Mouse (Mus musculus) forebrain, postnatal 0 days (tissue): Measurements from ENCODE around the gene Itgb3bp. TPM values are rescaled to one million over a fixed set of nuclear protein-coding genes. Genes with fewer than 3 reads are reported as not detected.
A peak's percentile ranks its signal among the peaks of the same experiment; 100 is the strongest.

Experiments
- ATAC-seq: fragments of 200-750 bp; cut with Nextera tagmentation; 2 replicates; pipeline ENCODE4 v1.8.0; 2017; ENCODE audit warnings: mild to moderate bottlenecking, moderate library complexity
- DNase-seq: peaks from one replicate; pipeline ENCODE4 v3.0.0-alpha.2; 2015
- H3K27ac ChIP-seq: fragments of 300-500 bp; sonication (generic); 2 replicates; pipeline ENCODE4 v1.5.1; 2014; ENCODE audit warnings: low read depth, mild to moderate bottlenecking, antibody characterized with exemption, low read length, moderate library complexity, mixed read lengths
- H3K27me3 ChIP-seq: fragments of 300-500 bp; sonication (generic); 2 replicates; pipeline ENCODE4 v1.6.1; 2014; ENCODE audit warnings: mild to moderate bottlenecking, low read length, mixed read lengths; ENCODE audit not compliant: insufficient read depth
- H3K36me3 ChIP-seq: fragments of 300-500 bp; sonication (generic); 2 replicates; pipeline ENCODE4 v1.6.1; 2014; ENCODE audit warnings: mild to moderate bottlenecking, moderate library complexity; ENCODE audit not compliant: insufficient read depth
- H3K4me1 ChIP-seq: fragments of 300-500 bp; sonication (generic); 2 replicates; pipeline ENCODE4 v1.6.1; 2014; ENCODE audit warnings: antibody characterized with exemption; ENCODE audit not compliant: insufficient read depth
- H3K4me2 ChIP-seq: fragments of 300-500 bp; sonication (generic); 2 replicates; pipeline ENCODE4 v1.6.1; 2014; ENCODE audit warnings: low read depth, mild to moderate bottlenecking, moderate library complexity
- H3K4me3 ChIP-seq: fragments of 300-500 bp; sonication (generic); 2 replicates; pipeline ENCODE4 v1.5.1; 2014; ENCODE audit warnings: low read depth, low read length, mixed read lengths
- H3K9ac ChIP-seq: fragments of 300-500 bp; sonication (generic); 2 replicates; pipeline ENCODE4 v1.6.1; 2014; ENCODE audit warnings: mild to moderate bottlenecking
- H3K9me3 ChIP-seq: fragments of 300-500 bp; sonication (generic); 2 replicates; pipeline ENCODE4 v1.6.1; 2016; ENCODE audit warnings: low read length
- CTCF ChIP-seq: sonication (generic); IDR thresholded peaks from 2 replicates; pipeline ENCODE4 v1.5.1; 2016; ENCODE audit warnings: antibody characterized with exemption, control low read depth, low read depth
- WGBS: fragments of 180-500 bp; shearing (Covaris S2); extraction: QIAGEN DNeasy Blood & Tissue Kit; methylation state at CpG from one replicate; pipeline ENCODE4 v1.1.7; 2014; 5-methylcytosine and 5-hydroxymethylcytosine counted together
- polyA plus RNA-seq: library from polyadenylated mRNA; unstranded; fragments of >200 nt; fragmentation: Nextera tagmentation; extraction: Ambion mirVana; gene quantifications from 2 replicates; pipeline ENCODE4 v1.2.1, GENCODE M21; 2015
- total RNA-seq: library from RNA; depleted of rRNA; stranded (reverse); fragments of >200 nt; gene quantifications from 2 replicates; pipeline ENCODE4 v1.2.3, GENCODE M21; 2014; rRNA removed

Gene Itgb3bp
- total RNA-seq: 2.9 and 4.5 TPM in 2 replicates
- polyA plus RNA-seq: 10.7 and 11.3 TPM in 2 replicates

- Histone ChIP-seq H3K27ac (peak within 1 kb of the TSS; percentile 69), H3K9me3 (no peaks in the 10 kb centered on the region), H3K36me3 (no peaks in the 10 kb centered on the region), H3K27me3 (no peaks in the 10 kb centered on the region), H3K4me2 (peak within 1 kb of the TSS; percentile 94), H3K4me3 (peak within 1 kb of the TSS; percentile 76), H3K4me1 (0 out of 2 replicates have a peak, but pooled peaks cover 3% of the 10 kb centered on the region), H3K9ac (peak within 1 kb of the TSS; percentile 78)
- DNase-seq (peak; percentile 69), ATAC-seq (peak; percentile 94)
- WGBS: under 1% methylated on average over 57 of the region's 57 CpGs
- TF ChIP-seq CTCF: no peak
Observed at GRCm38 (mm10) chr4:99929613-99930517, at the start of gene Itgb3bp. Gene Itgb3bp (minus strand): TSS chr4:99929813.

GRCm38 (mm10) chr4:99979326-99979725 is 49.7 kb upstream of the Itgb3bp start:
- H3K4me3 ChIP-seq: no peak overlapping the region
- H3K36me3 ChIP-seq: peaks cover 3% of the 10 kb centered on the region; the same call in 1 of the 2 replicates
- TF ChIP-seq CTCF: no peak
- no peak overlapping the region for H3K9ac ChIP-seq
- H3K4me2 ChIP-seq: no peak overlapping the region
- H3K9me3 ChIP-seq: no peaks in the 10 kb centered on the region
- no peak for DNase-seq
- no peaks in the 10 kb centered on the region for H3K27me3 ChIP-seq
- no peak overlapping the region for H3K27ac ChIP-seq
- ATAC-seq: no peak
- H3K4me1 ChIP-seq: no peaks in the 10 kb centered on the region
- WGBS: 75% methylated on average over 5 of the region's 5 CpGs

- no peak overlapping the region for H3K9ac ChIP-seq
- no peaks in the 10 kb centered on the region for H3K27me3 ChIP-seq
- H3K4me2 ChIP-seq: no peak overlapping the region
- H3K9me3 ChIP-seq: no peaks in the 10 kb centered on the region
- no peak overlapping the region for H3K27ac ChIP-seq
- WGBS: 73% methylated on average over 5 of the region's 5 CpGs
- H3K36me3 ChIP-seq: peaks cover 9% of the 10 kb centered on the region; the same call in 1 of the 2 replicates
- DNase-seq (no peak), ATAC-seq (no peak)
- no peak overlapping the region for H3K4me3 ChIP-seq
- TF ChIP-seq CTCF: no peak
- H3K4me1 ChIP-seq: no peaks in the 10 kb centered on the region
Observed at GRCm38 (mm10) chr4:99974375-99974774, 44.8 kb upstream of the Itgb3bp start.

DNA sequence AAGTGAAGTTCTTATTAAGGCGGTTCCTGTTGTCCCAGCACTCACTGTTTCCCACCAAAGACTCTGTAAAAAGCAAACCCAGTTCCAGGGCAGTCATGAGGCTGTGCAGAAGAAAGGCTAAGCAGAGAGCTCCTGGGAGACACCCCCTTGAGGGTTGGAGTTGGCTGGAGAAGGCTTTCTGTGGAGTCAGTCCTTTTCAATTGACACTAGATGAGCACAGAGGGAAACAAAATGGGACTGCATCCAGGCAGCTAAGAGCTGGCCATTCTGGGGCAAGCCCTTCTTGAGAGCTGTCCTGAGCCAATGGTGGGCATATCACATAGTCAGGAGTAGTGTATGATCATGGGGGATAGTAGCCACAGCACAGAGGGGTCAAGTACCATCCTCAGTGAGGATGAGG is 44.3 kb upstream of the Itgb3bp start:
- ATAC-seq (no peak), DNase-seq (no peak)
- Histone ChIP-seq H3K9ac (no peak overlapping the region), H3K9me3 (no peaks in the 10 kb centered on the region), H3K4me1 (no peaks in the 10 kb centered on the region), H3K27me3 (no peaks in the 10 kb centered on the region), H3K4me3 (no peak overlapping the region), H3K4me2 (no peak overlapping the region), H3K27ac (no peak overlapping the region), H3K36me3 (peaks cover 9% of the 10 kb centered on the region; the same call in 1 of the 2 replicates)
- 97% methylated on average over 1 of the region's 1 CpGs for WGBS
- TF ChIP-seq CTCF: no peak

GRCm38 (mm10) chr4:99972886-99973285 is 43.3 kb upstream of the Itgb3bp start:
- no peak for DNase-seq
- no peak for TF ChIP-seq CTCF
- no peaks in the 10 kb centered on the region for H3K9me3 ChIP-seq
- H3K27me3 ChIP-seq: no peaks in the 10 kb centered on the region
- H3K4me1 ChIP-seq: no peaks in the 10 kb centered on the region
- H3K27ac ChIP-seq: no peak overlapping the region
- H3K9ac ChIP-seq: no peak overlapping the region
- no peak for ATAC-seq
- H3K4me3 ChIP-seq: no peak overlapping the region
- peaks cover 9% of the 10 kb centered on the region; the same call in 1 of the 2 replicates for H3K36me3 ChIP-seq
- 87% methylated on average over 6 of the region's 6 CpGs for WGBS
- no peak overlapping the region for H3K4me2 ChIP-seq

DNA sequence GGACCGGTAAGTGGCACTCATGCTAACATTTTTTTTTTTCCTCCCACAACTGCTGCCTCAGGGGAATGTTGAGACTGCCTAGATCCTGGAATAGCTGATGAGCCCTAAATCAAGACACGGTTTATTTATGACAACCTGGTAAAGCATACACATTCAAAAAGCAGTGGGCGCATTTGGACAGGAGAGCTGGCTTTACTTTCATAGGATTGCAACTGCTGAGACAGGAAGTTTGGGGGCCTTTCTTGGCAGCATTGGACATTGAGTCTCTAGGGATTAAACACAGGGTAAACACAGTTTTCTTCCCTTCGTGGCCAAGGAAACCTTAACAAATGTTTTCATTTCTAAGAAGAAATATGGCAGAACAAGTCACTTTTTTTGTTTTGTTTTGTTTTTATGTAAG is 40.5 kb upstream of the Itgb3bp start:
- Histone ChIP-seq H3K36me3 (peaks cover 12% of the 10 kb centered on the region; the same call in 1 of the 2 replicates), H3K9me3 (no peaks in the 10 kb centered on the region), H3K4me2 (no peak overlapping the region), H3K4me3 (no peak overlapping the region), H3K27ac (no peak overlapping the region), H3K4me1 (no peaks in the 10 kb centered on the region), H3K9ac (no peak overlapping the region), H3K27me3 (no peaks in the 10 kb centered on the region)
- ATAC-seq (no peak), DNase-seq (no peak)
- no peak for TF ChIP-seq CTCF
- WGBS: 73% methylated on average over 4 of the region's 4 CpGs

GRCm38 (mm10) chr4:99969328-99969727 is 39.7 kb upstream of the Itgb3bp start:
- H3K4me2 ChIP-seq: no peak overlapping the region
- no peak overlapping the region for H3K9ac ChIP-seq
- ATAC-seq (no peak), DNase-seq (no peak)
- 68% methylated on average over 5 of the region's 5 CpGs for WGBS
- TF ChIP-seq CTCF: no peak
- peaks cover 12% of the 10 kb centered on the region; the same call in 1 of the 2 replicates for H3K36me3 ChIP-seq
- no peaks in the 10 kb centered on the region for H3K4me1 ChIP-seq
- H3K27me3 ChIP-seq: no peaks in the 10 kb centered on the region
- H3K4me3 ChIP-seq: no peak overlapping the region
- H3K27ac ChIP-seq: no peak overlapping the region
- no peaks in the 10 kb centered on the region for H3K9me3 ChIP-seq
